In genomic region chr2:172731408-172731807, GRCm38 (mm10) we compare ENCODE assay signal across 8 mouse cellular contexts.
DNase-seq lines count a peak whose midpoint lies in the region; ATAC-seq lines count a peak whose summit lies in the region.

No protein-coding gene starts in this region.

- H3K9me3 ChIP-seq in heart, embryonic 11.5 days (replicated peaks; ENCODE audit: control insufficient read depth, low read length) = no peaks in the 10 kb centered on the region
- no peaks in the 10 kb centered on the region for H3K9me3 ChIP-seq in hindbrain, embryonic 14.5 days (ENCODE audit: control insufficient read depth, low read length)
- H3K9me3 ChIP-seq in midbrain, embryonic 13.5 days = no peaks in the 10 kb centered on the region

- H3K27me3 ChIP-seq in heart, embryonic 11.5 days (ENCODE audit: control insufficient read depth, insufficient read depth, low read length) = peaks cover 93% of the 10 kb centered on the region
- peaks cover 98% of the 10 kb centered on the region for H3K27me3 ChIP-seq in hindbrain, embryonic 14.5 days (ENCODE audit: control insufficient read depth, insufficient read depth, low read length)
- H3K27me3 ChIP-seq in midbrain, embryonic 13.5 days = peaks cover 92% of the 10 kb centered on the region

- no peak for DNase-seq in heart, adult 18-20 months
- peak; percentile 60 for DNase-seq in hindbrain, embryonic 14.5 days (ENCODE audit: low spot score)
- no peak for DNase-seq in layer of hippocampus, adult 11-12 months (ENCODE audit: low spot score)
- no peak for DNase-seq in c-Kit-positive CD71-positive TER-119-positive erythroid progenitor cells, embryonic 14.5 days (ENCODE audit: low spot score)
- no peak for DNase-seq in layer of hippocampus, postnatal 25 days (ENCODE audit: extremely low spot score in 1 of 2, low spot score in 1 of 2)

- peaks cover 16% of the 10 kb centered on the region for H3K4me1 ChIP-seq in heart, embryonic 11.5 days (ENCODE audit: control insufficient read depth, insufficient read depth, low read length)
- H3K4me1 ChIP-seq in hindbrain, embryonic 14.5 days (replicated peaks; ENCODE audit: control insufficient read depth, insufficient read depth, low read length) = peaks cover 7% of the 10 kb centered on the region
- H3K4me1 ChIP-seq in midbrain, embryonic 13.5 days (replicated peaks) = peaks cover 50% of the 10 kb centered on the region

- no peaks in the 10 kb centered on the region for H3K36me3 ChIP-seq in heart, embryonic 11.5 days (ENCODE audit: control insufficient read depth, insufficient read depth, low read length)
- H3K36me3 ChIP-seq in hindbrain, embryonic 14.5 days (replicated peaks; ENCODE audit: control insufficient read depth, insufficient read depth) = no peaks in the 10 kb centered on the region
- H3K36me3 ChIP-seq in midbrain, embryonic 13.5 days = no peaks in the 10 kb centered on the region

- H3K4me2 ChIP-seq in heart, embryonic 11.5 days = peak overlapping the region; percentile 52
- H3K4me2 ChIP-seq in hindbrain, embryonic 14.5 days (replicated peaks) = peak overlapping the region; percentile 6; the same call in 1 of the 2 replicates
- H3K4me2 ChIP-seq in midbrain, embryonic 13.5 days (replicated peaks) = peak overlapping the region; percentile 30

- WGBS in heart, embryonic 11.5 days (ENCODE audit: insufficient replicate concordance) = 6% methylated on average over 18 of the region's 18 CpGs
- WGBS in hindbrain, embryonic 14.5 days = 2% methylated on average over 18 of the region's 18 CpGs
- WGBS in midbrain, embryonic 13.5 days = under 1% methylated on average over 18 of the region's 18 CpGs

- H3K27ac ChIP-seq in heart, embryonic 11.5 days (ENCODE audit: low read depth, low read length) = no peak overlapping the region
- H3K27ac ChIP-seq in hindbrain, embryonic 14.5 days = no peak overlapping the region
- no peak overlapping the region for H3K27ac ChIP-seq in midbrain, embryonic 13.5 days

- no peak overlapping the region for H3K9ac ChIP-seq in heart, embryonic 11.5 days (ENCODE audit: low read depth, low read length)
- H3K9ac ChIP-seq in hindbrain, embryonic 14.5 days = no peak overlapping the region
- no peak overlapping the region for H3K9ac ChIP-seq in midbrain, embryonic 13.5 days (replicated peaks)

- peak overlapping the region; percentile 13; the same call in 1 of the 2 replicates for H3K4me3 ChIP-seq in heart, embryonic 11.5 days (ENCODE audit: low read depth, low read length)
- no peak overlapping the region for H3K4me3 ChIP-seq in hindbrain, embryonic 14.5 days (replicated peaks; ENCODE audit: low read length)
- H3K4me3 ChIP-seq in midbrain, embryonic 13.5 days (replicated peaks) = 0 out of 2 replicates have a peak overlapping the region, but pooled peaks have one; percentile 15

- no peak for ATAC-seq in heart, embryonic 11.5 days (replicated peaks; ENCODE audit: insufficient number of reproducible peaks, low FRiP score, low TSS enrichment)
- peak; percentile 43 for ATAC-seq in common myeloid progenitor, adult 5-6 weeks (replicated peaks; ENCODE audit: low read depth, poor library complexity, severe bottlenecking)
- ATAC-seq in hindbrain, embryonic 14.5 days (ENCODE audit: low FRiP score) = no peak
- no peak for ATAC-seq in midbrain, embryonic 13.5 days
